Mouse (Mus musculus): Measurements from ENCODE around the gene Ddn. TPM values are rescaled to one million over a fixed set of nuclear protein-coding genes. Genes with fewer than 3 reads are reported as not detected.
A peak's percentile ranks its signal among the peaks of the same experiment; 100 is the strongest.

Gene Ddn
- polyA plus RNA-seq, 1 experiment from 2014 or later = 0.21 TPM

DNA sequence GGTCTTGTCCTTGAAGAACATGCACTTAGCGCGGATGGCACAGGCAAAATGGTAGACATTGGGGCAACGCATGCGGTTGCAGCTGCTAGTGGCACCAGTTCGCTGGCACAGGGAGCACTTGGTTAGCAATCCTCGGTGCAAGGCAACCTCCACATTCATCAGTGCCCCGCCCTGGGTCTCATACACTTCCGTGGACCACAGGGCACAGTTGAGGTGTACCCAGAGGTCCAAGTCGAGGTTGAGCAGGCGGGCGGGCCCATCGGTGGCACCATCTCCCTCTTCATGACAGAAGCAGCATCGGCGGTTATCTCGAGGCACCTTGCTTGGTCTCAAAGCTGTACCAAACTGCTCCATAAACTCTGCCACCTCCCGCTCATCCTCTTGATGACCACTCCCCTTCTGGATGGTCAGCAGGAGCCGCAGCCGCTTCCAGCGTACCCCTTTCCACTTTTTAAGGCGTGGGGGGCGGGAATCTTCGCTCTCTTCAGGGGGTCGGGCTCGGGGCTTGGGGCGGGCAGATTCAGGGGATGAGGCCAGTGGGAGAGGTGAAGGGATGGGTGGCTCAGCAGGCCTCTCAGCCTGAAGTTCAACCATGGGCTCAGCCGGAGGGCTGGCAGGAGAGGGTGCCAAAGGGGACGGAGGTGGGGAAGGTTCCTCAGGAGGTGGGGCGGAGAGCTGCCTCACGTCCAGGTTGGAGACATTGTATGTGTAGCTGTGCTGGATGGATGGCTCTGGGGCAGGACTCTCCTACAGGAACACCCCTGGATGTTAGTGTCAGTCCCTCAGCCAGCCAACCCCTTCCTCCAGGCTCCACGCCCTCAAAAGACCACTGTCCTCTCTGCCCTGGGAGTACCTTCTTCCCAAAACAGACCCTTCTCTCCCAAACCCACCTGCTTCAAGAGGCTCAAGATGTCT lies 30.6 kb upstream of the Ddn start:
- no peak overlapping the region for H3K27ac ChIP-seq
- H3K4me1 ChIP-seq (replicated peaks) = no peaks in the 10 kb centered on the region
- H3K4me3 ChIP-seq = no peak overlapping the region
- WGBS = 95% methylated on average over 30 of the region's 30 CpGs
- no peaks in the 10 kb centered on the region for H3K9me3 ChIP-seq
- H3K36me3 ChIP-seq = peaks cover 100% of the 10 kb centered on the region
- DNase-seq (ENCODE audit: low spot score) = no peak
- no peaks in the 10 kb centered on the region for H3K27me3 ChIP-seq (ENCODE audit: insufficient read depth, poor library complexity, severe bottlenecking)

DNA sequence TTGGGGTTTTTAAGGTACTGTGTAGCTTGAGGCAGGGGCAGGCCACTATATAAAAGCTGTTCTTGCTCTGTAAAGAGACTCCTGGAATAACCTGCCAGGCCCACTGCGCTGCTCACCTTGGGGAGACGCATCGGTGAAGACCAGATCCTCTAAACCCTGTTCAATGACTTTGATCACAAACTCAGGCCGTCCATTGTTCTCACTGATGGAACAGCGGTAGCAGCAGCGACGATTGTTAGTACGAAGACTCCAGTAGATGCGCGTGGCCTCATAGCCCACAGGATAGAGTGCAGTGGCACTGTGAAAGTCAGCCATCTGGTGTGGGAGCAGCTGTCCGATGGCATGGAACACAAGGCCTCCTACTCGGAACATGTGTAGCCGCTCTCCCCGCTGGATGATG lies 29.9 kb upstream of the Ddn start:
- Histone ChIP-seq H3K27ac (no peak overlapping the region), H3K9me3 (no peaks in the 10 kb centered on the region), H3K27me3 (ENCODE audit: insufficient read depth, poor library complexity, severe bottlenecking) (no peaks in the 10 kb centered on the region), H3K4me3 (no peak overlapping the region), H3K4me1 (replicated peaks) (no peaks in the 10 kb centered on the region), H3K36me3 (peaks cover 100% of the 10 kb centered on the region)
- WGBS = 94% methylated on average over 14 of the region's 14 CpGs
- DNase-seq (ENCODE audit: low spot score) = no peak

DNA sequence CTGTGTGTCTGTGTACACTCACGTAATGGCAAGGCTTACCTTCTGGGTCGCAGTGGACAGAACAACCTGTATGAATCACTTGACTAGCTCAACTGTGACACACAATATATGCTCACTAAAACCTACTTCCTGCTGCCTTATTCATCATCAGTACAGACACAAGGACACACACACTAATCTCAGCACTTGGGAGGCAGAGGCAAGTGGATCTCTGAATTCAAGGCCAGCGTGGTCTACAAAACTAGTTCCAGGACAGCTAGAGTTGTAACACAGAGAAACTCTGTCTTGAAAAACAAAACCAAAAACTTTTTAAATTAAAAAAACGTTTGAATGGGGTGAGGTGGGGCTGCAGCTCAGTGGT lies 28.4 kb upstream of the Ddn start:
- DNase-seq (ENCODE audit: low spot score) = no peak
- Histone ChIP-seq H3K4me1 (replicated peaks) (no peaks in the 10 kb centered on the region), H3K27ac (no peak overlapping the region), H3K27me3 (ENCODE audit: insufficient read depth, poor library complexity, severe bottlenecking) (no peaks in the 10 kb centered on the region), H3K36me3 (peaks cover 100% of the 10 kb centered on the region), H3K9me3 (no peaks in the 10 kb centered on the region), H3K4me3 (no peak overlapping the region)
- WGBS = 80% methylated on average over 4 of the region's 4 CpGs

DNA sequence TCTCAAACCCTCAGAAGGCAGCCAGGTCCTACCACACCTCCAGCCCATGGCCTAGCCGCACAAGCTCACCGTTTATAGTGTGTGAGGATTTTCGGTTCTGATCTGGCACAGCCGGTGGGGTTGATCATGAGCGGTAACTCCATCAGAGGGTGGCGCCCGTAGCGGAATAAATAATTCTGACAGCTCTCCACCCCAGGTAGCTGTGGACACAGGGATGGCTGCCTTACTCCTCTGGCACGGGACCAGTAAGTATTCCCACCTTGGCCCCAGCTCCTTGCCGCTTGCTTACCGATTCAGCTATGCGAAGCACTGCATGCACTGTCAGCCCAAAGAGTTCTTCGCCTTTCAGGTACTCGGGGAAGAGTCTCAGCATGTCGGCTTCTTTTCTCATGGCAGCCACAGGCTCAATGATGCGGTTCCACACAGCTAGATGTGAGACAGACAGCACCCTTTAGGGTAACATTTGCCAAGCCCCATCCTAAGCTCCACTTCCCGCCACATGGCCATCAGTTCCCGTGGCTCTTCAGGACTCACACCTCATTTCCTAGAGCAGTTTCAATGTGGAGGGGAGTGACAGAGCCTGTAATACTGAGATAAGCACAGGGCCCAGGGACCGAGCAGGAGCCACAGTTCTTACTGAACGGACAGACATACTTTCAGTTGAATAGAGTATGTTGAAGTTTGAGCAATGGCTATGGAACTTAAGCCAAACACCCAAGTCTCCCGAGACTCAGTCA lies 27.9 kb upstream of the Ddn start:
- peaks cover 3% of the 10 kb centered on the region; the same call in 1 of the 2 replicates for H3K4me1 ChIP-seq (replicated peaks)
- H3K9me3 ChIP-seq = no peaks in the 10 kb centered on the region
- no peak for DNase-seq (ENCODE audit: low spot score)
- WGBS = 92% methylated on average over 21 of the region's 21 CpGs
- no peak overlapping the region for H3K4me3 ChIP-seq
- H3K27me3 ChIP-seq (ENCODE audit: insufficient read depth, poor library complexity, severe bottlenecking) = no peaks in the 10 kb centered on the region
- peaks cover 94% of the 10 kb centered on the region for H3K36me3 ChIP-seq
- H3K27ac ChIP-seq = no peak overlapping the region

DNA sequence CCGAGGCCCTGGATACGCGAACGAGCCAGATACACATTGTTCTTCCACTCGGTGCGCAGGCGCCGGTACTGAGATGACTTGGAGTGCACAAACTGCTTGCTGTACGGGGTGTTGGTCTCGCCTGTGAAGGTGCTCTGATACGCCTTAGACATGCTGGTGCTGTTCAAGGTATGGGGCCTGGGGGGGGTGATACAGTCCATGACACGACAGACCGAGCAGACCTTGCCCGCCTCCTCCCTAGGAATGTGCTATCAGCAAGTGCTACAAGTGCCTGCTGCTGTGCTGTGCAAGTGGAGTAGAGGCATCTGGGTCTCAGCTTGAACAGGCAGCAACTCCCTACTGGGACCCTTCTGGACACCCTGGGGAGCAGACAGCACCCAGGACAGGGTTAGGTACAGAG lies 26.0 kb upstream of the Ddn start:
- Histone ChIP-seq H3K36me3 (peaks cover 76% of the 10 kb centered on the region), H3K4me3 (no peak overlapping the region), H3K27me3 (ENCODE audit: insufficient read depth, poor library complexity, severe bottlenecking) (no peaks in the 10 kb centered on the region), H3K9me3 (no peaks in the 10 kb centered on the region), H3K4me1 (replicated peaks) (peaks cover 12% of the 10 kb centered on the region), H3K27ac (no peak overlapping the region)
- WGBS = 94% methylated on average over 14 of the region's 14 CpGs
- DNase-seq (ENCODE audit: low spot score) = no peak

DNA sequence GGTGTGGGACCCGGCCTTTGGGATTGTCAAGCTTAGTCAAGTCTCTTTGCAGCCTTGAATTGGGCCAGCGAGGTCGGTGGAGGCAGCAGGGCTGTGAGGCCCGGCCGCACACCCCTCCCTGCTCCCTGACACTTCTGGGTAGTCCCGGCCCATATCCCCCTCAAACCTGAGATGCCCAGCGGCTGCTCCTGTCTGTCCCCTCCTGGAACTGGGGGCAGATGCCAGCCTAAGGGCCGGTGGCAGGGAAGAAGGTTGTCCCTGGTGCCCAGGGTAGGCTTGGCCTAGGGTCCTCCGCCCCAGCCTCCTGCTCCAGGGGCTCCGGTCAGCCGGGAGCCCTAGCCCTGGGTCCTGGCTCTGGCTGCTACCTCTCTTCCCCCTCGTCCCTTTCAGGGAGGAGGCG lies 24.8 kb upstream of the Ddn start:
- H3K4me3 ChIP-seq = no peak overlapping the region
- H3K36me3 ChIP-seq = peaks cover 66% of the 10 kb centered on the region
- H3K27ac ChIP-seq = no peak overlapping the region
- H3K27me3 ChIP-seq (ENCODE audit: insufficient read depth, poor library complexity, severe bottlenecking) = no peaks in the 10 kb centered on the region
- WGBS = 89% methylated on average over 13 of the region's 13 CpGs
- no peak for DNase-seq (ENCODE audit: low spot score)
- H3K9me3 ChIP-seq = no peaks in the 10 kb centered on the region
- peaks cover 20% of the 10 kb centered on the region for H3K4me1 ChIP-seq (replicated peaks)

DNA sequence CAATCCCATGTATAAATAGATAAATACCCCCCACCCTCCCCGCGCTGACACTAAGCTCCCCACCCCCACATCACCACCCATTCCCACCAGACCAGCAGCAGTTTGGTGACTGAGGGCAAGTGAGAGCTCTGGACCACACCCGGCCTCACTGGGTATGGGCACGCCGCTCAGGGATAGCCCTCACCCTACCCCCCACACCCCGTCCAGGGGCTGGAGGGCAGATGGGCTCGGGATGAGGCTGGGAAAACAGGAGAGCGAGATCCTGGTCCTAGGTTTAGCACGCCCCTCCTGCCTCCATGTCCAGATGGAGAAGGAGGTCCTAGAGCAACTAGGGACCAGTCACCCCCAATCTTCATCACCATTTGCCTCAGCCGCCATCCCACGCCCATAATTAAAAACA lies 24.0 kb upstream of the Ddn start:
- no peak overlapping the region for H3K4me3 ChIP-seq
- no peaks in the 10 kb centered on the region for H3K27me3 ChIP-seq (ENCODE audit: insufficient read depth, poor library complexity, severe bottlenecking)
- H3K4me1 ChIP-seq (replicated peaks) = peaks cover 20% of the 10 kb centered on the region
- H3K27ac ChIP-seq = no peak overlapping the region
- H3K36me3 ChIP-seq = peaks cover 60% of the 10 kb centered on the region
- H3K9me3 ChIP-seq = no peaks in the 10 kb centered on the region
- no peak for DNase-seq (ENCODE audit: low spot score)
- WGBS = 92% methylated on average over 11 of the region's 11 CpGs

DNA sequence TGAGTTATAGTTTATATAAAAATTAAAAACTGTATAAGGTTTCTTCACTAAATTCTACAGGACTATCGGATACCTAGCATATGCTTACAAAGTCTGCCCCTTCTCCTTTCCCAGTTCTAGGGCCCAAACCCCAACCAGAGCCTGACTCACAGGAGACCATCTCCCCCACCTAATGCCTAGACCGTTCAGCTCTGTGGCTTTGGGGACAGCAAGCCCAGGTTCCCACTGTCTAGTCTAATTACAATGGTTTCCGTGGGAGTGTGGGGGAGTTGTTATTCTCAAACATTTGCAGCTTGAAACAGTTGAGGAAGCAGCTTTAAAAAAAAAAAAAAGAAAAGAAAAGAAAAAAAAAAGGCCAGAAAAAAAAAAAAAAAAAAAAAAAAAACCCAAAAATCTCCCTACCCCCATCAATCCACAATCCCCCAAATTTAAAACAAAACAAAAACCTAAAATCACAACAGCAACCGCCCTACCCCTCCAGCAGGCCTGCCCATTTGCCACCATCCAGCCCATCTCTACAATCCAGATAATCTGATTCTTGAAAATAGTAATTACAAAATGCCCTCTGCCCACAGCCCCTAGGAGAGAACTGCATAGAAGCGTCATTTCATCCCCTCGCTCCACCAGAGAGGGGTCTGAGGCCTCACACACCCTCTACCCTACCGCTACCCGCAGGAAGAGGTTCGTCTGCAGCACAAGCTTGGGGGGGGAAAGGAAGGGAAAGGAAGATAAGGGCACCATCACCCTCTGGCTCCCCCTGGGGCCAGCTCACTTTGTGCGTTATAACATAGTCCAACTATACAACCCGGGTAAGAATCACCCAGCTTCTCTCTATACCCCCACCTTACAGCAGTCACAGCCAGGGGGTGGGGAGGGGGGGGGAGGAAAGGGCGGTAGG lies 23.1 kb upstream of the Ddn start:
- Histone ChIP-seq H3K27ac (peak overlapping the region; percentile 53; the same call in 1 of the 2 replicates), H3K36me3 (peaks cover 57% of the 10 kb centered on the region), H3K4me3 (peak overlapping the region; percentile 84; the same call in 1 of the 2 replicates), H3K27me3 (ENCODE audit: insufficient read depth, poor library complexity, severe bottlenecking) (no peaks in the 10 kb centered on the region), H3K4me1 (replicated peaks) (peaks cover 20% of the 10 kb centered on the region), H3K9me3 (no peaks in the 10 kb centered on the region)
- DNase-seq (ENCODE audit: low spot score) = no peak
- WGBS = 68% methylated on average over 12 of the region's 12 CpGs

DNA sequence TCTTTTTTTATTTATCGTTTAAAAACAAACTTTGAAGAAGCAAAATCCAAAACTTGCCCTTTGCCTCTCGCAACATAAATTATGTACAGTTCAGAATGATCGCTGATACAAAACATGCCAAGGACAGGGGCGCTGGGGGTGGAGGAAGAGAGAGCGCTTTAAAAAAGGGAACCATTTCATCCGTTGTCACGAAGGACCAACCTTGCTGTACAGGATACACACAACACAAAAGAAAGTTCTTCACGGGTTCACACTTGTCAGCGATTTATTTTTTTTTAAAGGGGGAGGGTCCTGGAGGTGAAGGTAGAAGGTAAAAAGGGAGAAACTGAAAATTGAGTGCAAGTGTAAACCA lies 22.4 kb upstream of the Ddn start:
- H3K4me1 ChIP-seq (replicated peaks) = peaks cover 20% of the 10 kb centered on the region
- H3K36me3 ChIP-seq = peaks cover 49% of the 10 kb centered on the region
- H3K27ac ChIP-seq = peak overlapping the region; percentile 92
- H3K27me3 ChIP-seq (ENCODE audit: insufficient read depth, poor library complexity, severe bottlenecking) = no peaks in the 10 kb centered on the region
- WGBS = 20% methylated on average over 9 of the region's 9 CpGs
- H3K4me3 ChIP-seq = peak overlapping the region; percentile 84
- no peak for DNase-seq (ENCODE audit: low spot score)
- no peaks in the 10 kb centered on the region for H3K9me3 ChIP-seq

DNA sequence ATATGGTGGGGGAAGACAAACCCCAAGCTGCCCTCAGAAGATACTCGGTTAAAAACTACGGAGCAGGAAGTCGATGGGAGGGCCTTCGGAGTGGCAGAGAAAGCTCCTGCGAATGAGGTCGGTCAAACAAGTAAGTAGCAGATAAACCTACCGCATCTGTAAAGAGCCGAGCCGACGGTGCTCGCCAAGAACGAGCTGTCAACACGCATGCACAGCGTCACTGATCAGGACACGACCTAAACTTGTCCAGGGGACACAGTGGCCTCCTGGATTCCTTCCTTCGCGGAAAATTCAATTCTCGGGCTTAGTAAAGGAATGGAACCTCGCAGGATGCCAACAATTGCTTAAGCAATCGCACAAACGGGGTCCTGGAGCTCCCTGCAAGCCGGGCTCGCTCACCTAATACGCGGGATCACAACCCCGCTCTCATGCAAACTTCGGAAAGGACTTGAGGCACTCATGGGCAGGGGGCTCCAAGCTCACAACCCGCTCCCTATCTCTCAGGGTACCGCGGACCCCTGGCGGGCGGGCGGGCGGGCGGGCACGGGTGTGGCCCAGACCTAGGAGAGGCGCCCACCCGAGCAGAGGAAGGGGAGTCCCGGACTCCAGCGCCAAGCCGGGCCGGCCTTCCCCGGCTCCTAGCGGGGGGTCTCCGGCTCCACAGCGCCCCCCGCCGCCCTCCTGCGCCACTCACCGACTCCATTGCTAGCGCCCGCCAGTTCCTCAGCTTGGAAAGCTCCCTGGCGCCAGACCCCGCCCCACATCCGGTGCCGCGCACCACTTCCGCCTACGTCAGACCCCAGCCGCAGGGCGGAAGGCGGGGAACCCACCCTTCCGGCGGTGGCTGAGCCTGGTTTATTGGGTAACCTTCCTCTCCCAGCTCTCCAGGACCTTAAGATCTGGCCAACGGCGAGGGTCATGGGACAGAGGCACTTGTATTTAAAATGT lies 21.7 kb upstream of the Ddn start, which contains the start of gene Prkag1:
Gene Prkag1, minus strand, starts transcription at position 786 of the 948 bp plus-strand sequence.
- peak; percentile 98 for DNase-seq (ENCODE audit: low spot score)
- Histone ChIP-seq H3K4me3 (peak within 1 kb of the TSS; percentile 84), H3K9me3 (no peaks in the 10 kb centered on the region), H3K27me3 (ENCODE audit: insufficient read depth, poor library complexity, severe bottlenecking) (no peaks in the 10 kb centered on the region), H3K4me1 (replicated peaks) (peaks cover 20% of the 10 kb centered on the region), H3K27ac (peak within 1 kb of the TSS; percentile 92), H3K36me3 (peaks cover 43% of the 10 kb centered on the region)
- WGBS = under 1% methylated on average over 66 of the region's 66 CpGs

DNA sequence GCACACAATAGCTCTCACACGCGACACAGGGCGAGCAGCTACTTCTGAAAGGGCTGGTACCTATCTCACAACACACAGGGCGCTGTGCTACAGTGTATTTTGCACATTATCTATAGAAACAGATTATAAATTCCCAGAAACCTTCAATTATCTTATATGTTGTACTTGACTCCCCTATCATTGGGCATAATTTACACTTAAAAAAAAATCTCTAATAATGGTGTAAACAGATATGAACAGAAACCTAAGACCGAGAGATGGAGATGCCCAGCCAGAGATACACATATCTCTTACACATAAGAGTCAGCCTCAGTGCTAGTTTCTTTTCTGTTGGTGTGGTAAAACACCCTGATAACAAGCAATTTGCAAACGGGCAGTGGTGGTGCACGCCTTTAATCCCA lies 18.3 kb upstream of the Ddn start:
- Histone ChIP-seq H3K4me1 (replicated peaks) (peaks cover 19% of the 10 kb centered on the region), H3K4me3 (no peak overlapping the region), H3K9me3 (no peaks in the 10 kb centered on the region), H3K36me3 (peaks cover 40% of the 10 kb centered on the region), H3K27me3 (ENCODE audit: insufficient read depth, poor library complexity, severe bottlenecking) (no peaks in the 10 kb centered on the region), H3K27ac (no peak overlapping the region)
- no peak for DNase-seq (ENCODE audit: low spot score)
- WGBS = 91% methylated on average over 7 of the region's 7 CpGs

DNA sequence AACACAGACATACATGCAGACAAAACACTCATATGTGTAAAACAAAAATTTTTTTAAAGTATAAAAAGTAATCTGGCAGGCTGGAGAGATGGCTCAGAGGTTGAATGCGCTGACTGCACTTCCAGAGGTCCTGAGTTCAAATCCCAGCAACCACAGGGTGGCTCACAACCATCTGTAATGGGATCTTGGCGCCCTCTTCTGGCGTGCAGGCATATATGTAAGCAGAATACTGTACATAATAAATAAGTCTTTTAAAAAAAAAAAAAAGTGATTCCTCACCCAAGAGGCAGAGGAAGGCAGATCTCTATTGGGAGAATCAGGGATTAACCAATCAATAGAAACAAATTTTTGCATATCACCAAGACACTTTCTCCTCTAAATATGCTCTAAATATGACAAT lies 14.1 kb upstream of the Ddn start:
- H3K27ac ChIP-seq = no peak overlapping the region
- no peaks in the 10 kb centered on the region for H3K9me3 ChIP-seq
- WGBS = 68% methylated on average over 3 of the region's 3 CpGs
- H3K4me1 ChIP-seq (replicated peaks) = no peaks in the 10 kb centered on the region
- peaks cover 68% of the 10 kb centered on the region for H3K36me3 ChIP-seq
- DNase-seq (ENCODE audit: low spot score) = no peak
- no peak overlapping the region for H3K4me3 ChIP-seq
- no peaks in the 10 kb centered on the region for H3K27me3 ChIP-seq (ENCODE audit: insufficient read depth, poor library complexity, severe bottlenecking)
